Mouse (Mus musculus) kidney, embryonic 16.5 days (tissue): ENCODE data around the gene Pigw. TPM values are rescaled to one million over a fixed set of nuclear protein-coding genes. Genes with fewer than 3 reads are reported as not detected.
A peak's percentile ranks its signal among the peaks of the same experiment; 100 is the strongest.
"Not testable (repeated sequence)": the region's sequence is repeated elsewhere in the genome, so short reads cannot be mapped to it uniquely, and the experiment has no call there.

ENCODE experiments used
- ATAC-seq: fragments of 200-750 bp; cut with Nextera tagmentation; 2 replicates; pipeline ENCODE4 v1.8.0; 2017; ENCODE audit warnings: moderate TSS enrichment; ENCODE audit not compliant: low FRiP score, low TSS enrichment
- H3K27ac ChIP-seq: fragments of 300-500 bp; sonication (generic); 2 replicates; pipeline ENCODE4 v1.5.1; 2014; ENCODE audit warnings: low read length
- H3K27me3 ChIP-seq: fragments of 300-500 bp; sonication (generic); 2 replicates; pipeline ENCODE4 v1.6.1; 2014; ENCODE audit warnings: low read length, control low read depth, mixed read lengths; ENCODE audit not compliant: insufficient read depth
- H3K36me3 ChIP-seq: fragments of 300-500 bp; sonication (generic); 2 replicates; pipeline ENCODE4 v1.6.1; 2014; ENCODE audit warnings: low read length, control low read depth, mixed read lengths; ENCODE audit not compliant: insufficient read depth
- H3K4me1 ChIP-seq: fragments of 300-500 bp; sonication (generic); 2 replicates; pipeline ENCODE4 v1.6.1; 2014; ENCODE audit warnings: low read length, control low read depth, mixed read lengths; ENCODE audit not compliant: insufficient read depth
- H3K4me2 ChIP-seq: fragments of 300-500 bp; sonication (generic); replicated peaks from 2 replicates; pipeline ENCODE4 v1.6.1; 2014; ENCODE audit warnings: low read depth, low read length
- H3K4me3 ChIP-seq: fragments of 300-500 bp; sonication (generic); 2 replicates; pipeline ENCODE4 v1.5.1; 2014; ENCODE audit warnings: mild to moderate bottlenecking, low read length
- H3K9ac ChIP-seq: fragments of 300-500 bp; sonication (generic); replicated peaks from 2 replicates; pipeline ENCODE4 v1.6.1; 2014; ENCODE audit warnings: low read length
- H3K9me3 ChIP-seq: fragments of 300-500 bp; sonication (generic); 2 replicates; pipeline ENCODE4 v1.6.1; 2016; ENCODE audit warnings: low read length, control low read depth
- WGBS: fragments of 180-500 bp; shearing (Covaris S2); extraction: QIAGEN DNeasy Blood & Tissue Kit; methylation state at CpG from one replicate; pipeline ENCODE4 v1.1.7; 2014; 5-methylcytosine and 5-hydroxymethylcytosine counted together
- polyA plus RNA-seq: library from polyadenylated mRNA; unstranded; fragments of >200 nt; fragmentation: Nextera tagmentation; extraction: Ambion mirVana; gene quantifications from 2 replicates; pipeline ENCODE4 v1.2.1, GENCODE M21; 2015

The Pigw gene
- polyA plus RNA-seq, 1 experiment from 2014 or later: 3.8 TPM

DNA sequence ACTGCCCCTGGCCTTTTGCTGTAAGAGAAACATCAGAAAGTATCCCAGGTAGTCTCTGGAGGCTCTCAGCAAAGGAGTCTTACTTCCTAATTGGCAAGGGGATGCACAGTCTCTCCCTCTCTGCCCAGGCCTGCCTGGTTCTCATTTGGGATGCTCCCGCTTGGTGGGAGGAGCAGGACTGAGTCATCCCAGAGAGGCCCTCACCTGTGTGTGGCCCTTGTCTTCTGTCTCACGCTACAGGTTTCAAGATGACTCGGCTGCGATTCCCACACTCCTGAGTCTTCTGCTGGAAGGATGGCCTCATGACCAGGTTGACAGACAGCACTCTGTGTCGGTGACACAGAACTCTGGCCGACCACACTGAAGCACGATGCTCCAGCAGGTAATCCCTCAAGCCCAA lies 2.3 kb upstream of the Pigw start:
- Histone ChIP-seq H3K9me3 (no peaks in the 10 kb centered on the region), H3K4me2 (no peak overlapping the region), H3K9ac (no peak overlapping the region), H3K36me3 (peaks cover 31% of the 10 kb centered on the region), H3K4me3 (no peak overlapping the region), H3K4me1 (peaks cover 20% of the 10 kb centered on the region), H3K27me3 (no peaks in the 10 kb centered on the region), H3K27ac (no peak overlapping the region)
- no peak for ATAC-seq
- WGBS: 91% methylated on average over 7 of the region's 7 CpGs

DNA sequence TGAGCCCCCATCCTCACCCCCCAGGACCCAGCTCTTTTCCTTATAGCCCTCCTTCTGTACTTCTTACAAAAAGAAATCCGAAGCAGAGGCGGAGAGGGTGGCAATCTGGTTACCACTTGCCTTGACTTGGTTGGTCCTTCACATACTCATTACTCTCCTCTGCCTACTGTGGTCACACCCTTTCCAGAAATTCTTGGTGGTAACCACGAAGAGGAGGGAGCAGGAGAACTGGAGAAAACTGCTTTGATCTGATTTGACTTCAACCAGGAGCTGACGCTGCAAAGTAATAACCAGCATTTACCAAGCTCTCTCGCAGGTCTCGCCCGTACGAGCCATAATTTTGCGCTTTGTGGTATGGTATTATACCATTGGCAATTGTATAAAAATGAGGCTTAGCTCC lies 886 bp upstream of the Pigw start:
- Histone ChIP-seq H3K9ac (peak overlapping the region; percentile 89), H3K27ac (peak overlapping the region; percentile 98), H3K4me2 (peak overlapping the region; percentile 67), H3K4me3 (peak overlapping the region; percentile 90), H3K36me3 (peaks cover 23% of the 10 kb centered on the region), H3K9me3 (no peaks in the 10 kb centered on the region), H3K4me1 (peaks cover 20% of the 10 kb centered on the region), H3K27me3 (no peaks in the 10 kb centered on the region)
- WGBS: 42% methylated on average over 9 of the region's 9 CpGs
- ATAC-seq: 0 out of 2 replicates have a peak, but pooled peaks have one; percentile 17

DNA sequence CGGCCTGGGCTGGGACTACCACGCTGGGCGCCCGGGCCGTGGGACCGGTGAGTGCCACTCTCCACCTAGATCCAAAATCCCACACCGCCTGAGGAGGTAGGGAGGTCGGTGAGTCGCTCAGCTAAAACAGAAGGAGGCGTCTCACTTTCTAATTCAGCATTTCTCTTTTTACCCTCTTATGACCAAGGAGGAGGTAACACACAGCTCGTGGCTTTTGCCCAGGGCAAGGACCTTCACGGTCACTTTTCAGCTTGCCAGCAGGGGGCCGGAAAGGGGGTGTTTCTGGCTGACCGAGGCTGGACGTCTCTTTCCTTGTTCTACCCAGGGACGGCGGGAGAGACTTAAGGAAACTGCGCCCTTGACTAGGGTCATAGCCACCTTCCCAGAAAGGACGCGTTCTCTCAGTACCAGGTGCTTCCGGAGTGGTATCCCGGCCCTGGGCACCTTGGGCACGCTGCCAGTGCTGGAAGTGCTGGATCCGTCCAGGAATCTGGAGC lies 428 bp upstream of the Pigw start:
- Histone ChIP-seq H3K4me2 (peak overlapping the region; percentile 67), H3K9me3 (no peaks in the 10 kb centered on the region), H3K36me3 (peaks cover 21% of the 10 kb centered on the region), H3K4me3 (peak overlapping the region; percentile 90), H3K27me3 (no peaks in the 10 kb centered on the region), H3K27ac (peak overlapping the region; percentile 98), H3K9ac (peak overlapping the region; percentile 89), H3K4me1 (peaks cover 20% of the 10 kb centered on the region)
- WGBS: under 1% methylated on average over 23 of the region's 24 CpGs
- peak; percentile 76 for ATAC-seq

DNA sequence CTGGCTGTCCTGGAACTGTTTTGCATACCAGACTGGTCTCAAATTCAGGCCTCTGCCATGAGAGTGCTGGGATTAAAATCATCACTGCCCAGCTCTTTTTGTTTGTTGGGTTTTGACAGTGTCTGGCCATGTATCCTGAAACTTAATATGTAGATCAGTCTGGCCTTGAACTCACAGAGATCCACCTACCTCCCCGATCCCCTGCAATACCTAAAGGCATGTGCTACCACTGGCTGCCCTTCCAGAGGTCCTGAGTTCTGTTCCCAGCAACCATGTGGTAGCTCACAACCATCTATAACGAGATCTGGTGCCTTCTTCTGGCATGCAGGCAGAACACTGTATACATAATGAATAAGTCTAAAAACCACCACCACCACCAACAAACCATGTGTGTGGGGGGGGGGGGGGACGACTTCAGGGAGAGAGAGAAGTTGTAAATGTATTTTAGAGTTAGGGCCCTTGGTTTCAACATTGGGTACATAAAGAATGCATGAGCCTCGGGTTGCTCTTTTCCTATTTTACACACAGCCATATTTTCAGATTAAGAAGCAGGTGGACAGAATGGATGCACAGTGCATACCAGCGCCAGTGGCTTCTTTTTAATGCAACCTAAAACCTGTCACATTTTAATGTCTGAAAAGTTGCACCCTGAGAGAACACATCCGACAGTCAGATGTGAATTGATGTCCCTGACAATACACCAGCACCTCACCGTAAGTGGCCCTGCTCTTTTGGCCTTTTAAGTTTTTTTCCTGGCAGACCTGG lies 896 bp downstream of the Pigw start:
- Histone ChIP-seq H3K27ac (peak overlapping the region; percentile 98), H3K9me3 (no peaks in the 10 kb centered on the region), H3K36me3 (peaks cover 13% of the 10 kb centered on the region), H3K4me1 (peaks cover 20% of the 10 kb centered on the region), H3K27me3 (no peaks in the 10 kb centered on the region), H3K4me2 (peak overlapping the region; percentile 67), H3K9ac (peak overlapping the region; percentile 89), H3K4me3 (peak overlapping the region; percentile 90)
- no peak for ATAC-seq
- 17% methylated on average over 7 of the region's 7 CpGs for WGBS

DNA sequence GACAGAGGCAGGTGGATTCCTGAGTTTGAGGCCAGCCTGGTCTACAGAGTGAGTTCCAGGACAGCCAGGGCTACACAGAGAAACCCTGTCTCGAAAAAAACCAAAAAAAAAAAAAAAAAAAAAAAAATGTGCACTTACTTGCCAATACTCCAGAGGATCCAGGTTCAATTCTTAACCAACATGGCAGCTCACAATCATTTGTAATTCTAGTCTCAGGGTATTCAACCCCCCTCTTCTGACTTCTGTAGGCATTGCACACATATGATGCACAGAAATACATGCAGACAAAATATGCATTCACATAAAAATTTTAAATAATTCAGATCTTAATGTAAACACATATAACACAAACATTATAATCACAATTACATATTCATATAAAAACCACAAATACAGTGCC lies 4.1 kb downstream of the Pigw start:
- not testable (repeated sequence) for H3K4me3 ChIP-seq, ATAC-seq, H3K9ac ChIP-seq, H3K4me2 ChIP-seq, H3K36me3 ChIP-seq, H3K9me3 ChIP-seq, H3K27ac ChIP-seq, H3K27me3 ChIP-seq
- peaks cover 15% of the 10 kb centered on the region for H3K4me1 ChIP-seq
- no CpG with 5 or more reads among the region's 1 CpGs for WGBS

DNA sequence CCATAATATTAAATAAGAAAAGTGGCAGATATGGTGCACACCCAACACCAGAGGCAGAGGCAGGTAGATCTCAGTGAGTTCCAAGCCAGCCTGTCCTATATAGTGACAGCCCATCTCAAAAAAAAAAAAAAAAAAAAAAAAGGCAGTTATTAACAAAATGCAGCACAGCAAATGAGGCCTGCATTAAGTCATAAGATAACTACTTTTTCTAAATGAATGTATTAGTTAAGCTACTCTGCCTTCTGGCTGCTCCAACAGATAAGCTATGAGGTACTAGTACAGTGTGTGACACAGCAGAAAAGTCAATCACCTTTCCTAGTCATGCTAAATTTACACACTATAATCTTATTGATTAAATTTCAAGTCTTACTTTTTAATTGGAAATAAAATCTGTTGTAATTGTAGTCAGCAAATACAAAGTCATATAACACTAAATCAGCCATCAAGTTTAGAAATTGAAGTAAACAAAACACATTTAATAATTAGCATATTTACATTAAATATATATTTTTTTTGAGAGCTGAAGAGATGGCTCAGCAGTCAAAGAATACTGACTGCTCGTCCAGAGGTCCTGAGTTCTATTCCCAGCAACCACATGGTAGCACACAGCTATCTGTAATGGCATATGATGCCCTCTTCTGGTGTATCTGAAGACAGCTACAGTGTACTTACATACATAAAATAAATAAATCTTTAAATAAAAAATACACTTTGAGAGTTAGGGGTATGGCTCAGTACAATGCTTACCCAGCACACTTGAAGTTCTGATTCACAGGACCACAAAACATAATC lies 6.8 kb downstream of the Pigw start:
- 66% methylated on average over 1 of the region's 1 CpGs for WGBS
- H3K4me3 ChIP-seq: no peak overlapping the region
- H3K27me3 ChIP-seq: no peaks in the 10 kb centered on the region
- no peaks in the 10 kb centered on the region for H3K9me3 ChIP-seq
- no peaks in the 10 kb centered on the region for H3K36me3 ChIP-seq
- H3K9ac ChIP-seq: no peak overlapping the region
- H3K27ac ChIP-seq: no peak overlapping the region
- H3K4me1 ChIP-seq: peaks cover 11% of the 10 kb centered on the region; the same call in 1 of the 2 replicates
- no peak for ATAC-seq
- H3K4me2 ChIP-seq: no peak overlapping the region

DNA sequence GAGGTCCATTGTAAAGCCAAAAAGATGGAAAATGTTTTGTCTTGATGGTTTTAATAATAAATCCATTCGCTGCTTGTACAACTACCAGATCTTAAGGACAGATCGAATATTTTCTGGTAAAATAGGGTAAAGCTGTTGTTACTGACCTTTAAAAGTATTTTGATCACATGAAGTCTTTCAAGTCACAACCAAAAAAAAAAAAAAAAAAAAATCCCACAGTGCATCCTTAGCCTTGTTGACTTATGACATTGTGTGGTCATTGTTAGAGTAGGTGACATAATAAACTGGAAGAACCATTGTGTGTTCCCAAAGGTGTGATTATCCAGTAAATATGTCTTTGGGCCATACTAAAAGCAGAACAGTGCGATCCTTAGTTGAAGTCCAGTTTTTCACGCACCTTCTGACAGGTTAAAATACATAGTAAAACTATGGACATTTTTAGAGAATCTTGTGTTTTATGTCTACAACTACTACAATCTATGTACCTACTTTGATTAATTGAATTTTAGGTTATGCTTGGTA lies 8.5 kb downstream of the Pigw start:
- peak overlapping the region; percentile 61 for H3K4me2 ChIP-seq
- no peaks in the 10 kb centered on the region for H3K9me3 ChIP-seq
- WGBS: 70% methylated on average over 4 of the region's 4 CpGs
- peak overlapping the region; percentile 97 for H3K4me3 ChIP-seq
- peaks cover 21% of the 10 kb centered on the region for H3K4me1 ChIP-seq
- peak overlapping the region; percentile 95 for H3K9ac ChIP-seq
- no peaks in the 10 kb centered on the region for H3K36me3 ChIP-seq
- H3K27me3 ChIP-seq: no peaks in the 10 kb centered on the region
- no peak for ATAC-seq
- H3K27ac ChIP-seq: peak overlapping the region; percentile 99

DNA sequence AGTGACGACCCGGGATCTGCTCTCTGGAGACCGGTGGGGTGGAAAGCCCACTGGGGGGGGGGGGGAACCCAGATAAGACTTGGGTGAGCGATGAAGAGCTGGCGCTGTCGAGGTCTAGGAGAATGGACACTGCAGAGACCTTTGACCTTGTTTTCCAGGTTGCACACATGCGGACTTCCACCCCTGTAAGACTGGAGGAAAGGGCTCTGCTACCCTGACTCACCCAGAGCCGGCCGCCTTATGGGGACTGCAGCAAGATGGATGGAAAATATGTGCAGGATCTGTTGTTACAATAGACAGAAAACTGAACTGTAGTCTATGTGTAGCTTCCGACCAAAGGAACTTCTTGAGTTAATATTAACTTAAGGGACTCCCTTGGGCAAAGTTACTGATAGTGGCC lies 9.0 kb downstream of the Pigw start:
- Histone ChIP-seq H3K36me3 (no peaks in the 10 kb centered on the region), H3K27me3 (no peaks in the 10 kb centered on the region), H3K4me2 (peak overlapping the region; percentile 61), H3K27ac (peak overlapping the region; percentile 99), H3K4me3 (peak overlapping the region; percentile 97), H3K9ac (peak overlapping the region; percentile 95), H3K9me3 (no peaks in the 10 kb centered on the region), H3K4me1 (peaks cover 21% of the 10 kb centered on the region)
- peak; percentile 52 for ATAC-seq
- WGBS: 2% methylated on average over 10 of the region's 10 CpGs

DNA sequence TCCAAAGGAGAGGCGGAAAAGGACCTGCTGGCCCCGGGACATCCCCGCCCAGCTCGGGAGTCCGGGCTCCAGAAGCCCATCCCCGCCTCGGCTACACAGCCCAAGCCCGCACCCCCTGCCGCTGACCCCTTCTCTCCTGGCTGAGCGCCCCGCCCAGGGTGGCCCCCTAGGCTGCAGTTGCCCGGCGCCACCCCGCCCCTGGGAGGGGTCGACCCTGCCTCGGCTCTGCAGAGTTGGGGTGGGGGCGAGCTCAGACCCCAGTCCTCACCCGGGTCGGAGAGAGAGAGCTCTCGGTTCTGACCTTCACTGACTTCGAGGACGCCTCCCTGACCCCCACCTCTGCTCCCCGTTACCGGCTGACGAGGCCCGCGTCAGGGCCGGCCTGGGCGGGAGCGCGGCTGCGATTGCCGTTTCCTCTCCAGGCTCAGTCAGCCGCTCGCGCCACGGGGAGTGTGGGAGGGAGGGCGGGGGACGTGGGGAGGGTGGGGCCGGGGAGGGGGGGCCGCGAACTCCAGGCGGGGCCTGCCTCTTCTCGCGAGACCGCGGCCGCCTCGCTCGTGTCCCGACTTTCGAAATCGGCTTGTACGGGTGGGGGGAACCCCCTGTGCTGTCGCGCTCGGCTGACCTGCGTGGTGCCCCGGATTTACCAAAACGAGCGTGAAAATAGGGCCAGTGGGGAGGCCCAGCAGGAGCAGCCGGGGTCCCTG lies 9.6 kb downstream of the Pigw start, which contains the start of gene Ggnbp2:
Gene Ggnbp2, minus strand, starts transcription at position 481 of the 707 bp plus-strand sequence.
- Histone ChIP-seq H3K9me3 (no peaks in the 10 kb centered on the region), H3K27me3 (no peaks in the 10 kb centered on the region), H3K27ac (peak within 1 kb of the TSS; percentile 99), H3K4me1 (peaks cover 24% of the 10 kb centered on the region), H3K4me2 (peak within 1 kb of the TSS; percentile 83), H3K9ac (peak within 1 kb of the TSS; percentile 97), H3K4me3 (peak within 1 kb of the TSS; percentile 97), H3K36me3 (no peaks in the 10 kb centered on the region)
- WGBS: under 1% methylated on average over 44 of the region's 62 CpGs
- ATAC-seq: peak; percentile 92
